Mouse (Mus musculus): ENCODE measurements at regions not wholly inside any gene's neighbourhood (a gene's known extent, or its start where the extent isn't known, plus 50 kb on each side); places are given as distances from the start of the nearest gene placed in this dataset.
"Not testable (repeated sequence)": the region's sequence is repeated elsewhere in the genome, so short reads cannot be mapped to it uniquely, and the experiment has no call there.

DNA sequence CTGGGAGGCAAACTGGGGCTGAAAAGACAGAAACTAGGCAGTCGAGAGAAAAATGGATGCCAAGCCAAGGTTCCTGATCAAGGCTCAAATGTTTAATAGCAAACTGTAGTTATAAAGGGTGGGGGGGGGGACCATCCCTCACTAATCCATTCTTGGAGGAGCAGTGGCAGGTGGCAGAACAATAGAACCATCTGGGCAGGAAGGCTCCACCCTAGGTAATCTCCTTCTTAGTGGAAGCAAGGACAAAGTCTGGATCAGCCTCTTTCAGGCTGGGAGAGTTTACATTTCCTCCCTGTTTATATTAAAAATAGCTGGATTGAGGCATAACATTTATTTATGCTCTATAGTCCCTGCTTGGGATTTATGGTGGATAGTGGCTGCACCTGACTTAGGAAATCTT lies 180.8 kb downstream of the Cdh9 start:
- Histone ChIP-seq H3K4me2 (ENCODE audit: low read length) (no peak overlapping the region), H3K9ac (ENCODE audit: low read depth, low read length) (no peak overlapping the region), H3K36me3 (ENCODE audit: control insufficient read depth, insufficient read depth, low read length) (no peaks in the 10 kb centered on the region), H3K4me1 (ENCODE audit: control insufficient read depth, insufficient read depth, low read length) (no peaks in the 10 kb centered on the region), H3K9me3 (replicated peaks; ENCODE audit: control insufficient read depth, low read length, poor library complexity, severe bottlenecking) (peaks cover 2% of the 10 kb centered on the region; the same call in 1 of the 2 replicates), H3K27ac (ENCODE audit: low read length) (no peak overlapping the region), H3K4me3 (ENCODE audit: low read depth, low read length) (no peak overlapping the region), H3K27me3 (ENCODE audit: control insufficient read depth, insufficient read depth, low read depth, low read length) (no peaks in the 10 kb centered on the region)
- ATAC-seq = no peak
- WGBS = 71% methylated on average over 1 of the region's 1 CpGs

DNA sequence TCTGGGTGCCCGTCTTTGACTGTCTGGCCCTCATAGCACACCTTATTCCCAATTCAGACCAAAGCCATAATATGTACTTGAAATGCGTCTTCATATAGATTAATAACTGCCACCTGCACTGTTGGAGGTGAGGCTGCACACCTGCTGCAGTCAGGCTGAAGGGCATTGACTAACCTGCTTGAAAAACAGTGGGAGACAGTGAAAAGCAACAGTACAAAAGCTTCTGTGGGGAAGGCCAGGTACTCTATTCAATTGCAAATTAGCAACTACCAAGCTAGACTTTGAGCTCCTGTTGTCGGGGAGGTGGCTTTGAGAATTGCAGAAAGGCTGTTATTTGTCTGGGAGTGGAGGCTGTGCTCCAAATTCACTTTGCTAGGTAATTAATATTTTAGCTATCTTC lies 181.4 kb downstream of the Cdh9 start:
- ATAC-seq; H3K9ac ChIP-seq (ENCODE audit: low read depth, low read length); H3K27ac ChIP-seq (ENCODE audit: low read length); H3K9me3 ChIP-seq (replicated peaks; ENCODE audit: control insufficient read depth, low read length, poor library complexity, severe bottlenecking); H3K36me3 ChIP-seq (ENCODE audit: control insufficient read depth, insufficient read depth, low read length); H3K27me3 ChIP-seq (ENCODE audit: control insufficient read depth, insufficient read depth, low read depth, low read length); H3K4me2 ChIP-seq (ENCODE audit: low read length); H3K4me3 ChIP-seq (ENCODE audit: low read depth, low read length); H3K4me1 ChIP-seq (ENCODE audit: control insufficient read depth, insufficient read depth, low read length): not testable (repeated sequence)
- WGBS = 71% methylated on average over 3 of the region's 3 CpGs

DNA sequence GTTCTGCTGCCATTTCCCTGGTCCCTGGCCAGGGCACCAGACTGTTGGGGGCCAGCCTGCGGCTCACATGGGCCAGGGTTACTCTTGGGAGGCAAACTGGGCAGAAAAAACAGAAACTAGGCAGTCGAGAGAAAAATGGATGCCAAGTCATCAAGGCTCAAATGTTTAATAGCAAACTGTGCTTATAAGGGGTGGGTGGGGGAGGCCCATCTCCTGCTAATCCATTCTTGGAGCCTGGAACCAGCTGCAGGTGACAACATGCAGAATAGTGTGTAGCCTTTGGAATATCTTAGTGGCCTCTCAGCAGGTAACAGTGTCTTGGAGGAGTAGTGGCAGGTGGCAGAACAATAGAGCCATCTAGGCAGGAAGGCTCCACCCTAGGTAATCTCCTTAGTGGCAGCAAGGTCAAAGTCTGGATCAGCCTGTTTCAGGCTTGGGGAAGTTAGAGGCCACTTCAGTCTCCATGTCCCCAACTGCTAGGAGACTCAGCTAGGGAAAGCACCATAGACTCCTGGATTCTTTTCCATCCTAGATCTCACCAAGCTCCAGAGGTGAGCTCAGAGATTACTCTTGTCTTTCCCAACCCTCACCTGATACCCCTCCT lies 186.5 kb downstream of the Cdh9 start:
- Histone ChIP-seq H3K9ac (ENCODE audit: low read depth, low read length) (no peak overlapping the region), H3K4me1 (ENCODE audit: control insufficient read depth, insufficient read depth, low read length) (no peaks in the 10 kb centered on the region), H3K27ac (ENCODE audit: low read length) (no peak overlapping the region), H3K4me3 (ENCODE audit: low read depth, low read length) (no peak overlapping the region), H3K27me3 (ENCODE audit: control insufficient read depth, insufficient read depth, low read depth, low read length) (no peaks in the 10 kb centered on the region), H3K9me3 (replicated peaks; ENCODE audit: control insufficient read depth, low read length, poor library complexity, severe bottlenecking) (no peaks in the 10 kb centered on the region; the same call in 1 of the 2 replicates), H3K4me2 (ENCODE audit: low read length) (no peak overlapping the region), H3K36me3 (ENCODE audit: control insufficient read depth, insufficient read depth, low read length) (no peaks in the 10 kb centered on the region)
- 56% methylated on average over 2 of the region's 2 CpGs for WGBS
- ATAC-seq = no peak

DNA sequence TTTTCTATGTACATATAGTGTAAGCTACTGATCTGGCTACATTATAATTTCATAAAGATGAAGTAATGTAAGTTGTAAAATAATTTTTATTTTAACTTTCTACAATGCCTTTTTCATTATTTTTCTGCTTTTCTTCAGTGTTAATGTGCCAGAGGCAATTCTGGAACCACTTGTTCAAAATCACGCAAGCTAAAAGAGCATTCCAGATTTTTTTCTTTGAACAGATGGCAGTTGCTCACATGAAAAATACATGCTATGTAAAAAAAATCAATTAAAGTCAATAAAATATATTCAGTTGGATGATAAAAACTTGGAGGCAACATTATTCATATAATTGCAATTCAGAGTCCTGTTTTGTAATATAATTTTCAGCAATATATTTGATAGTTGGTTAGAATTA lies 194.7 kb downstream of the Cdh9 start:
- Histone ChIP-seq H3K4me2 (ENCODE audit: low read length) (no peak overlapping the region), H3K4me1 (ENCODE audit: control insufficient read depth, insufficient read depth, low read length) (no peaks in the 10 kb centered on the region), H3K9me3 (replicated peaks; ENCODE audit: control insufficient read depth, low read length, poor library complexity, severe bottlenecking) (no peaks in the 10 kb centered on the region), H3K9ac (ENCODE audit: low read depth, low read length) (no peak overlapping the region), H3K27me3 (ENCODE audit: control insufficient read depth, insufficient read depth, low read depth, low read length) (no peaks in the 10 kb centered on the region), H3K4me3 (ENCODE audit: low read depth, low read length) (no peak overlapping the region), H3K27ac (ENCODE audit: low read length) (no peak overlapping the region), H3K36me3 (ENCODE audit: control insufficient read depth, insufficient read depth, low read length) (no peaks in the 10 kb centered on the region)
- WGBS = 78% methylated on average over 1 of the region's 1 CpGs
- no peak for ATAC-seq

DNA sequence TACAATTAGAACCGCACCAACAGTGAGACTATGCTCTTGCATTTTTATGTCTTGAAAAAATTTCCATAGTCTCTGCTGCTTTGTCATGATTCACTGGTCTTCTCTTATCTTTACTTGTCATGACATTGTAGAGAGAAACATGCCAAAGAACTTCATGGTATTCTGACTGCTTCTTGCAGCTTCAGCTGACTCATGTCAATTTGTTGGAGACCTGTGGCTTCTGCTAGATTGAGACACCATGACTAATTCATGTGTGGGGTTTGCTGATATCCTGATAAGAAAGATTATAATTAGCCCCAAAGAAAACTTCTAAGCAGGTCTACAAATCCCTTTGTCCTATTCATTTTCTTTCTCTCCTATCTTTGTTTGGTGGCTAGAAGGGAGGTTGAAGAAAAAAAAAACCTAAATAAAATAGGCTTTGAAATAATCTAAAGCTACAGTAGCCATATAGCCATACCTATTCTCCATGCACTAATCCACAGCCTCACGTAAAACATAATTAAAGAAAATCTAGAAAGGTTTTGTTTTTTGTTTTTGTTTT lies 204.7 kb downstream of the Cdh9 start:
- Histone ChIP-seq H3K4me2 (ENCODE audit: low read length) (no peak overlapping the region), H3K9ac (ENCODE audit: low read depth, low read length) (no peak overlapping the region), H3K27me3 (ENCODE audit: control insufficient read depth, insufficient read depth, low read depth, low read length) (no peaks in the 10 kb centered on the region), H3K36me3 (ENCODE audit: control insufficient read depth, insufficient read depth, low read length) (no peaks in the 10 kb centered on the region), H3K4me1 (ENCODE audit: control insufficient read depth, insufficient read depth, low read length) (no peaks in the 10 kb centered on the region), H3K27ac (ENCODE audit: low read length) (no peak overlapping the region), H3K4me3 (ENCODE audit: low read depth, low read length) (no peak overlapping the region), H3K9me3 (replicated peaks; ENCODE audit: control insufficient read depth, low read length, poor library complexity, severe bottlenecking) (no peaks in the 10 kb centered on the region)
- 85% methylated on average over 2 of the region's 2 CpGs for WGBS
- no peak for ATAC-seq

DNA sequence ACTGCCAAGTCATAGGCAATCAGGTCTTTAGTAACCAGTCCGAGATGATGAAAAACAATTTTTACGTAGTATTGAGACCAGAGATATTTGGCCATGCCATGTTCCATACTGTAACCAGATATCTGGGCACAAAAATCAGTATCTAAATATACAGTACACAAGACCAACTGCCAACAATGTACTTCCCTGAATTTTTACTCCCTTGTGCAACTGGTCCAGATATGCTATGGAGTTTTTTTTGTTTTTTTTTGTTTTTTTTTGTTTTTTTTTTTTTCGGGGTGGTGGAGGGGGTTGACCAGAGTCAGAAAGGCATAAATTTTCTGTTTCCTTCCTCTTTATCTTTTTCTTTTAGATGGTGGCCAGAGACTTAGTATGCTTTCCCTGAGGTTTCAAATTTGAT lies 205.9 kb downstream of the Cdh9 start:
- 92% methylated on average over 3 of the region's 3 CpGs for WGBS
- H3K36me3 ChIP-seq (ENCODE audit: control insufficient read depth, insufficient read depth, low read length) = no peaks in the 10 kb centered on the region
- H3K9me3 ChIP-seq (replicated peaks; ENCODE audit: control insufficient read depth, low read length, poor library complexity, severe bottlenecking) = no peaks in the 10 kb centered on the region
- H3K4me2 ChIP-seq (ENCODE audit: low read length) = no peak overlapping the region
- no peak overlapping the region for H3K9ac ChIP-seq (ENCODE audit: low read depth, low read length)
- ATAC-seq = no peak
- no peak overlapping the region for H3K27ac ChIP-seq (ENCODE audit: low read length)
- no peak overlapping the region for H3K4me3 ChIP-seq (ENCODE audit: low read depth, low read length)
- no peaks in the 10 kb centered on the region for H3K27me3 ChIP-seq (ENCODE audit: control insufficient read depth, insufficient read depth, low read depth, low read length)
- no peaks in the 10 kb centered on the region for H3K4me1 ChIP-seq (ENCODE audit: control insufficient read depth, insufficient read depth, low read length)

DNA sequence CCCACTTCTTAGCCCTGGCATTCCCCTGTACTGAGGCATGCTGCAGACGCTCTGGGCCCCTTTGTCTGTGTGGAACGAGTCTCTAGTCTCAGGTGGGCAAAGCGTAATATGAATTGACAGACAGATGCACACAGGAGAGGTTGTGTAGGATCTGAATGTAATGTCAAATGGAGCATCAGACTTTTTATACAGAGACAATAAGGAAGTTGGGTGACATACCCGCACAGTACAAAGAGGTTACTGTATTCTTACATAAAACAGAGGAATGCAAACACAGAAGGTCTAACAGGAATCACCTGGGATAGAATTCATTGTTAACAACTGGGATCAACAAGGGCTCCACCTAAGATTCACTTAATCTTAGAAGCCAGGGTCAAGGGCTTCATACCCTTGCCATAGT lies 247.3 kb downstream of the Cdh9 start:
- not testable (repeated sequence) for ATAC-seq; H3K27ac ChIP-seq (ENCODE audit: low read length)
- 85% methylated on average over 4 of the region's 4 CpGs for WGBS

DNA sequence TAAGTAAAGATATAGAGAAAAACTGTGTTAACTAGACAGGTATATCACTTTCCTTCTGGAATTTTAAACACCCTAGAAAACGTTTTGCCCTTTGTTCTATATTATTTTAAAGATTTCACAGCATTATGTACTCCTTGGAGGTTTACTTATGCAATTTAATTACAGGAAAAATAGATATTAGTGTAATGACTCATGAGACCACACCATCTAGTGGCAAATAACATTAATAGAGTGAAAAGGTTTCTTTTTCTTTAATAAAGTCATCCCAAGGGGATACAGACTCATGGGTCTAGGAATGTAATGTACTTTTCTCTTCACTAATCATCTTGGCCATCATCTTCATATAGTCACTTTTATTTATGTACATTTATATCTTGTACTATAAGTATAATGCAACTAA lies 262.3 kb downstream of the Cdh9 start:
- H3K4me2 ChIP-seq (ENCODE audit: low read length) = no peak overlapping the region
- no peak overlapping the region for H3K4me3 ChIP-seq (ENCODE audit: low read depth, low read length)
- no peaks in the 10 kb centered on the region for H3K4me1 ChIP-seq (ENCODE audit: control insufficient read depth, insufficient read depth, low read length)
- H3K9ac ChIP-seq (ENCODE audit: low read depth, low read length) = no peak overlapping the region
- H3K9me3 ChIP-seq (replicated peaks; ENCODE audit: control insufficient read depth, low read length, poor library complexity, severe bottlenecking) = no peaks in the 10 kb centered on the region
- ATAC-seq = no peak
- H3K36me3 ChIP-seq (ENCODE audit: control insufficient read depth, insufficient read depth, low read length) = no peaks in the 10 kb centered on the region
- 13% methylated on average over 1 of the region's 1 CpGs for WGBS
- H3K27me3 ChIP-seq (ENCODE audit: control insufficient read depth, insufficient read depth, low read depth, low read length) = no peaks in the 10 kb centered on the region
- H3K27ac ChIP-seq (ENCODE audit: low read length) = no peak overlapping the region

More for the DNA sequence above, 247.3 kb downstream of the Cdh9 start:
- not testable (repeated sequence) for H3K27me3 ChIP-seq (ENCODE audit: control insufficient read depth, insufficient read depth, low read depth, low read length); H3K4me1 ChIP-seq (ENCODE audit: control insufficient read depth, insufficient read depth, low read length); H3K4me2 ChIP-seq (ENCODE audit: low read length); H3K9ac ChIP-seq (ENCODE audit: low read depth, low read length); H3K36me3 ChIP-seq (ENCODE audit: control insufficient read depth, insufficient read depth, low read length); H3K9me3 ChIP-seq (replicated peaks; ENCODE audit: control insufficient read depth, low read length, poor library complexity, severe bottlenecking); H3K4me3 ChIP-seq (ENCODE audit: low read depth, low read length)

DNA sequence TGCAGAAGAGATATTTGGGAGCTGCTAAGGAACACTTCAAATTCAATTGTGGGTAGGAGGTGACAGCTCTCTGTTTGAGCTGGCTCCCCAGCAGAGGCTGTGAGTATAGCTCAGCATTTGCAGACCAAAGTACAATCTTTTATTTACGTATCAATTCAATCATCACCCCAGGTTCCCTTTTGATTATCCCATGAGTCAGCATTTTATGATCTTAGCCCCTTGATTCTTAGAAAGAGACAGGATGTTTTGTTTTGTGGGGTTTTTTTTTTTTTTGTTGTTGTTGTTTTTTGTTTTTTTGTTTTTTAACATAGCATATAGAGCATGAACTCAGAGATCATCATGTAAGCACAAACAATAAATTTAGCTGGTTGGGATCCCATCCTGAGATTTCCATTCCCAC lies 267.1 kb downstream of the Cdh9 start:
- Histone ChIP-seq H3K36me3 (ENCODE audit: control insufficient read depth, insufficient read depth, low read length) (no peaks in the 10 kb centered on the region), H3K9me3 (replicated peaks; ENCODE audit: control insufficient read depth, low read length, poor library complexity, severe bottlenecking) (no peaks in the 10 kb centered on the region), H3K4me1 (ENCODE audit: control insufficient read depth, insufficient read depth, low read length) (no peaks in the 10 kb centered on the region), H3K27ac (ENCODE audit: low read length) (no peak overlapping the region), H3K4me3 (ENCODE audit: low read depth, low read length) (no peak overlapping the region), H3K9ac (ENCODE audit: low read depth, low read length) (no peak overlapping the region), H3K4me2 (ENCODE audit: low read length) (no peak overlapping the region), H3K27me3 (ENCODE audit: control insufficient read depth, insufficient read depth, low read depth, low read length) (no peaks in the 10 kb centered on the region)
- no peak for ATAC-seq
- WGBS = 71% methylated on average over 1 of the region's 1 CpGs

Data from midbrain, embryonic 16.5 days (tissue).